10 mouse cellular contexts compared by ENCODE assay signal in the genomic region with DNA sequence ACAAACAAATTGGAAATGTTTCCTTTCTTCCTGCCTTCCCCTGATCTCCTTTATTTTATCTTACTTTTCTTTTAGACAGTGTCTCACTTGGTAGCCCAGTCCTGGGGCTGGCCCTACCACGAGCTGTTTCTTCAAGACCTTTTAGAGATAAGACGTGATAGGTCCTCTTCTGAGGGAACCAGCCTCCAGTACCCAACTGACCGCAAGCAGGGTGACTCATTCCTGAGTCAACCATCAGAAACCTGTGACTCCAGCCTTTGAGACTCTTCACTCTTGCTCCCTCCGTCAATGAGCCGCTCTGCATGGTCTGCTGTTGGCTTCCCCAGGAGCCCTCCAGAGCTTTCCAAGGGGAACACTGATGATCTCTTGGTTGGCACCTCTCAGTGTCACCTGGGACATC. TPM values are rescaled to one million over a fixed set of nuclear protein-coding genes. Genes with fewer than 3 reads are reported as not detected.
DNase-seq lines count a peak whose midpoint lies in the region; ATAC-seq and TF ChIP-seq lines count a peak whose summit lies in the region.
"Had no signal": no experiment of that assay in that cellular context is flagged by ENCODE, and none has a peak within 500 bp of the region (broad histone marks: within the 10 kb centered on the region; RNA-seq: fewer than 3 reads in every experiment).

No protein-coding gene starts in this region.

- TF ChIP-seq RAD21 in MEL (IDR thresholded peaks at IDR 0.05; ENCODE audit: low read depth, low read length), result no peak

- no peaks in the 10 kb centered on the region for H3K9me3 ChIP-seq in MEL (replicated peaks; ENCODE audit: insufficient read depth, low read length)
- no peaks in the 10 kb centered on the region for H3K9me3 ChIP-seq in embryonic facial prominence, embryonic 10.5 days
- H3K9me3 ChIP-seq: liver, embryonic 13.5 days had no signal

- ATAC-seq in megakaryocyte, adult 5-6 weeks (ENCODE audit: poor library complexity, severe bottlenecking), result peak; percentile 89
- no peak for ATAC-seq in activated CD4-positive, CD25-positive, alpha-beta regulatory T cell, adult 4 months

- WGBS in embryonic facial prominence, embryonic 10.5 days, result 89% methylated on average over 5 of the region's 5 CpGs

- no peak overlapping the region for H3K9ac ChIP-seq in MEL (ENCODE audit: control insufficient read depth, low read depth, low read length, poor library complexity, severe bottlenecking)
- H3K9ac ChIP-seq: liver, embryonic 13.5 days had no signal

- peaks cover 0 to 23% of the 10 kb centered on the region in 2 experiments; a peak in 2 of 4 replicates for H3K36me3 ChIP-seq in MEL (ENCODE audit: control insufficient read depth in 1 of 2, insufficient read depth in 2 of 2, low read length in 2 of 2)
- no peaks in the 10 kb centered on the region for H3K36me3 ChIP-seq in embryonic facial prominence, embryonic 10.5 days (replicated peaks)
- H3K36me3 ChIP-seq: liver, embryonic 13.5 days had no signal

- no peaks in the 10 kb centered on the region for H3K79me2 ChIP-seq in MEL (ENCODE audit: control insufficient read depth, insufficient read depth, low read length, poor library complexity)

- no peak; a peak in 1 of 4 replicates for TF ChIP-seq EP300 in MEL (IDR thresholded peaks at IDR 0.05; ENCODE audit: low read depth in 1 of 2, low read length in 2 of 2)

- peak overlapping the region; percentile 26; the same call in 1 of the 2 replicates for H3K27ac ChIP-seq in MEL (ENCODE audit: control insufficient read depth, low read depth, low read length)
- no peak overlapping the region for H3K27ac ChIP-seq in embryonic facial prominence, embryonic 10.5 days (replicated peaks)
- H3K27ac ChIP-seq: liver, embryonic 13.5 days had no signal

- DNase-seq in 416B (ENCODE audit: low read depth), result peak; percentile 97
- DNase-seq in MEL (ENCODE audit: low read depth, low spot score), result peak; percentile 43
- DNase-seq in fibroblast of lung, adult 2 months (ENCODE audit: low read depth), result peak; percentile 70
- no peak for DNase-seq in kidney, adult 11 months
- no peak for DNase-seq in kidney, postnatal 10 days
- DNase-seq in embryonic facial prominence, embryonic 10.5 days (ENCODE audit: low spot score), result no peak
- DNase-seq: thymus, adult 18-20 months had no signal

- H3K27me3 ChIP-seq in MEL (ENCODE audit: control insufficient read depth in 1 of 2, insufficient read depth in 2 of 2, low read length in 2 of 2), result no peaks in the 10 kb centered on the region
- no peaks in the 10 kb centered on the region for H3K27me3 ChIP-seq in embryonic facial prominence, embryonic 10.5 days (replicated peaks; ENCODE audit: low read depth, poor library complexity, severe bottlenecking)
- H3K27me3 ChIP-seq: liver, embryonic 13.5 days had no signal

- peak overlapping the region in 1 of 2 experiments; percentile 5; a peak in 1 of 4 replicates for H3K4me3 ChIP-seq in MEL (ENCODE audit: control insufficient read depth in 1 of 2, insufficient read depth in 1 of 2, low read depth in 2 of 2, low read length in 2 of 2)
- H3K4me3 ChIP-seq in embryonic facial prominence, embryonic 10.5 days, result no peak overlapping the region
- H3K4me3 ChIP-seq: liver, embryonic 13.5 days had no signal

- TF ChIP-seq CTCF in MEL (IDR thresholded peaks at IDR 0.05 in 2 of 3, conservative IDR thresholded peaks at IDR 0.05 in 1 of 3; ENCODE audit: control insufficient read depth in 1 of 3, insufficient read depth in 1 of 3, low read depth in 2 of 3, low read length in 3 of 3, poor library complexity in 1 of 3, severe bottlenecking in 1 of 3), result no peak

- peaks cover 12 to 30% of the 10 kb centered on the region in 2 experiments for H3K4me1 ChIP-seq in MEL (ENCODE audit: control insufficient read depth in 1 of 2, insufficient read depth in 2 of 2, low read length in 2 of 2)
- H3K4me1 ChIP-seq in embryonic facial prominence, embryonic 10.5 days, result no peaks in the 10 kb centered on the region
- H3K4me1 ChIP-seq: liver, embryonic 13.5 days had no signal

- TF ChIP-seq POLR2A in MEL (IDR thresholded peaks at IDR 0.05; ENCODE audit: control insufficient read depth in 1 of 2, insufficient read depth in 1 of 2, low read depth in 1 of 2, low read length in 2 of 2, poor library complexity in 1 of 2), result no peak

TF ChIP-seq in MEL, 35 proteins besides CTCF, POLR2A, EP300 and RAD21:
- TF ChIP-seq MAX (IDR thresholded peaks at IDR 0.05; ENCODE audit: low read length) (no peak), ETS1 (IDR thresholded peaks at IDR 0.05; ENCODE audit: low read depth, low read length) (peak; percentile 53; the same call in 1 of the 2 replicates)

RNA-seq across cellular contexts. Expression of gene Alyref2, which starts 32.4 kb away (rescaled TPM):
- 4.6 and 5.5 TPM in 2 replicates for total RNA-seq in MEL (2012; rRNA removed)
- 1 to 10 TPM in 1 of 2 experiments, not detected in 1; 8.8 TPM for polyA plus RNA-seq in MEL (2012; ENCODE audit: insufficient read depth in 1 of 2, insufficient read length in 2 of 2, low read depth in 1 of 2, low replicate concordance in 2 of 2, missing spikeins in 1 of 2)
- total RNA-seq in megakaryocyte, adult 5-6 weeks (2015), result 8.7 and 11.4 TPM in 2 replicates
- 12.7 and 13.2 TPM in 2 replicates for total RNA-seq in megakaryocyte, adult 5-6 weeks (2017)
- 10 to 100 TPM in 1 of 2 experiments, 1 to 10 TPM in 1; 8.9 to 11.1 TPM for polyA plus RNA-seq in activated CD4-positive, CD25-positive, alpha-beta regulatory T cell, adult 4 months (2017; shearing (Covaris generic))
- polyA plus RNA-seq in embryonic facial prominence, embryonic 10.5 days (2016; fragmentation: Nextera tagmentation; extraction: Ambion mirVana), result 7.4 and 9.3 TPM in 2 replicates

RNA-seq across cellular contexts. Expression of gene F11r, which starts 33.6 kb away (rescaled TPM):
- 0.31 and 0.42 TPM in 2 replicates for total RNA-seq in MEL (2012; rRNA removed)
- 1 to 10 TPM in 1 of 2 experiments, not detected in 1; 1.8 TPM for polyA plus RNA-seq in MEL (2012; ENCODE audit: insufficient read depth in 1 of 2, insufficient read length in 2 of 2, low read depth in 1 of 2, low replicate concordance in 2 of 2, missing spikeins in 1 of 2)
- total RNA-seq in megakaryocyte, adult 5-6 weeks (2015), result 0.33 and 0.59 TPM in 2 replicates
- not detected in 2 replicates for total RNA-seq in megakaryocyte, adult 5-6 weeks (2017)
- polyA plus RNA-seq in activated CD4-positive, CD25-positive, alpha-beta regulatory T cell, adult 4 months (2017; shearing (Covaris generic)), result under 1 TPM in 1 of 2 experiments, not detected in 1; 0.18 TPM
- polyA plus RNA-seq in embryonic facial prominence, embryonic 10.5 days (2016; fragmentation: Nextera tagmentation; extraction: Ambion mirVana), result 34.7 and 37.6 TPM in 2 replicates

RNA-seq across cellular contexts. Expression of gene Tstd1, which starts 52.2 kb away (rescaled TPM):
- 0.49 and 0.50 TPM in 2 replicates for total RNA-seq in MEL (2012; rRNA removed)
- 1 to 10 TPM in 1 of 2 experiments, not detected in 1; 1.4 TPM for polyA plus RNA-seq in MEL (2012; ENCODE audit: insufficient read depth in 1 of 2, insufficient read length in 2 of 2, low read depth in 1 of 2, low replicate concordance in 2 of 2, missing spikeins in 1 of 2)
- 3.8 and 4.1 TPM in 2 replicates for total RNA-seq in megakaryocyte, adult 5-6 weeks (2015)
- 0.61 and 5.1 TPM in 2 replicates for total RNA-seq in megakaryocyte, adult 5-6 weeks (2017)
- 1 to 10 TPM; 5.9 to 10.0 TPM for polyA plus RNA-seq in activated CD4-positive, CD25-positive, alpha-beta regulatory T cell, adult 4 months (2017; shearing (Covaris generic))
- polyA plus RNA-seq in embryonic facial prominence, embryonic 10.5 days (2016; fragmentation: Nextera tagmentation; extraction: Ambion mirVana), result 6.0 and 9.0 TPM in 2 replicates

RNA-seq across cellular contexts. Expression of gene Usf1, which starts 59.8 kb away (rescaled TPM):
- total RNA-seq in MEL (2012; rRNA removed), result 50.0 and 56.0 TPM in 2 replicates
- polyA plus RNA-seq in MEL (2012; ENCODE audit: insufficient read depth in 1 of 2, insufficient read length in 2 of 2, low read depth in 1 of 2, low replicate concordance in 2 of 2, missing spikeins in 1 of 2), result 10 to 100 TPM in 1 of 2 experiments, not detected in 1; 55.0 TPM
- total RNA-seq in megakaryocyte, adult 5-6 weeks (2015), result 23.0 and 27.0 TPM in 2 replicates
- total RNA-seq in megakaryocyte, adult 5-6 weeks (2017), result 76.7 and 80.1 TPM in 2 replicates
- 10 to 100 TPM; 41.0 to 43.1 TPM for polyA plus RNA-seq in activated CD4-positive, CD25-positive, alpha-beta regulatory T cell, adult 4 months (2017; shearing (Covaris generic))
- polyA plus RNA-seq in embryonic facial prominence, embryonic 10.5 days (2016; fragmentation: Nextera tagmentation; extraction: Ambion mirVana), result 138 and 139 TPM in 2 replicates

Comparison
In these comparisons a context has a peak if more than half of its experiments do, and no peak if none do; other contexts are left out.
1. DNase-seq: peak in 416B (single experiment), MEL (single experiment) and fibroblast of lung, adult 2 months (single experiment); none in kidney, adult 11 months (single experiment), kidney, postnatal 10 days (single experiment) and embryonic facial prominence, embryonic 10.5 days (single experiment).
2. RNA of gene F11r, which starts 33.6 kb away (polyA plus RNA-seq): 34.7 to 37.6 TPM in embryonic facial prominence, embryonic 10.5 days; 1.8 TPM in MEL and 0.18 TPM in activated CD4-positive, CD25-positive, alpha-beta regulatory T cell, adult 4 months; every median in the first group is over 10 times any median in the second.